Mouse (Mus musculus): ENCODE results near the gene Nfkb1. TPM values are rescaled to one million over a fixed set of nuclear protein-coding genes. Genes with fewer than 3 reads are reported as not detected.

Gene Nfkb1
- total RNA-seq, 1 experiment from 2014 or later = 68.8 TPM

Other genes starting within 250 kb of the Nfkb1 start
- gene Manba, start 205.9 kb downstream of the Nfkb1 start, total RNA-seq (2021) = 8.8 and 16.0 TPM in 2 replicates
- 3.6 and 4.1 TPM in 2 replicates for gene Slc39a8, start 133.7 kb upstream of the Nfkb1 start, total RNA-seq (2021)

All from adrenal gland, postnatal 25 days (tissue).